Mouse (Mus musculus) adrenal gland, adult (tissue): Measurements from ENCODE around the gene Sema3e.
A peak's percentile ranks its signal among the peaks of the same experiment; 100 is the strongest.

ENCODE experiments used
- DNase-seq, 2 experiments: peaks; one replicate each; pipeline ENCODE4 v3.0.0; 2022 to 2023; ENCODE audit warnings: low spot score in 1 of 2; ENCODE audit not compliant: inconsistent age in 2 of 2

The Sema3e gene

DNA sequence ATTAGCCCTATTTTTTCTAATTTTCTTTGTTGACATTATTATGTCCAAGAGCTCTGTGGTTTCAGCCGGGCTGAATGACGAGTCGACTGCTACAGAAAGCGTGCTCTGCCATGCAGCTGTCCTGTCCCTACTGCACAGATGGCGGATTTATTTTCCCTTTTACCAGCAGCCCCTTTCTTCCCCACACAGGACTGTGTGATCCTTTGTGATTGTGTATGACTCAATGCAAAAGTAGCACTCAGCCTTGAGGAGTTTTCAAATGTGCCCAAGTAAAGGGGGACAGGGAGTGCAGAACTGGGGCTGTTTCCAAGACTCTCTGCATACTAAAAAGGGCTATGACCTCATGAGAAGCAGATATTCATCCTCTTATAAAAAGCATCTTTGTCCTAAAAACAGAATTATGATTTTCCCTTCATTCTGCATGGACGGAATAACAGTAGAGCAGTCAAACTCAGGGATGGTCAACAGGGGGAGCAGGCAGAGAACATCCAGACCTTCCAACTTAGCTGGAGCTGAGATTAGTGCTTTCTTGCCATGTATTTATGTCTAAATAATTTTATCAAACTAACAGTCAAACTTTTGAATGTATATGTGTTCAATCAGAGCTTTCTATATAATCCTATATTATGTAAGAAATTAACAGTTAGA lies 170.2 kb downstream of the Sema3e start:
- DNase-seq, result peak in 1 of 2 experiments; percentile 11

DNA sequence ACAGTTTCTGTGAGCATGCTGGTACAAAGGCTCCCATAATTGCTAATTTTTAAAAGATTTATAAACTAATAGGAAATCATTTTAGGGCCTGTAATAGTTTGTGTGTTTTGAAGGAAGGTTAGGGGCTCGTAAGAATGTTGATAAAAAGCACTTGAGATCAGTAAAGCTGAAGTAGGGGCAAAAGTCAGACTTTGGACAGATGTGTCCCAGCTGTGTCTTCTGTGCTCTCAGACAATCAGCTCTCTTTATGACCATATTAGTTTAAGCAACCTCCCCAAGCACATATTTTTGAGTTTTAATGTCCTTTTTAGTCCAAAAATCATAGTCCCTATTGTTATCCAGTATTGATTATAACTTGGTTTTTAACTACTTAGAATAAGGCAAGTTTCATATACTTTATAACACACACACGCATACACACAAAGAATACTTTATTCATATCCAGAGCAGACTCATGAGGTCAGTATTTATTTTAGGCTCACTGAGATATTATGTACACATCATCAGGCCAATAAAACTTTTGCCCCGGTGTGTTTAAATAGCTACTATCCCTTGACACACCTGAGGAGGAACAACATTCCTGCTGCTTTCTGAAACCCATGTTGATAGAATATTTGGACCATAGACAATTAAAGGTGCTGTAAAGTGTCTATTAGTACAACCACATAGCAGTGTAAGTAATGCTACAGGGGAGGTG lies 173.4 kb downstream of the Sema3e start:
- DNase-seq, result no peak

DNA sequence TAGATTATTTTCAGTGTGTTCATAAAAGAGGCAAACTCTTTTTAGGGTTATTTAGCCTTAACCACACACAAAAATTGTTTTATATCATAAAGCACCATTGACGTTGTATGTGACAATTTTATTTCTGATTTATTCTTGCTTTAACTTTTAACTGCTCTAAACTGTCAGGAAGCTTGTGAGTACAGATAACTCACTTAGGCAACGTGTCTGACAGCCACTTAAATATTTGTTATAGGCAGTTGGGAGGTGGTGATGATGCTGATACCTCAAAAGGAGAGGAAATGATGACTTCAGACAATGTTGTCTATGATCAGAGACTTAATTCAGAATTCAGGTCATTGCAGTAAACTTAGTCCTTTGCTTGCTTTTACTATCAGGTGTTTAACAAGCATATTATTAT lies 181.7 kb downstream of the Sema3e start:
- no peak for DNase-seq

DNA sequence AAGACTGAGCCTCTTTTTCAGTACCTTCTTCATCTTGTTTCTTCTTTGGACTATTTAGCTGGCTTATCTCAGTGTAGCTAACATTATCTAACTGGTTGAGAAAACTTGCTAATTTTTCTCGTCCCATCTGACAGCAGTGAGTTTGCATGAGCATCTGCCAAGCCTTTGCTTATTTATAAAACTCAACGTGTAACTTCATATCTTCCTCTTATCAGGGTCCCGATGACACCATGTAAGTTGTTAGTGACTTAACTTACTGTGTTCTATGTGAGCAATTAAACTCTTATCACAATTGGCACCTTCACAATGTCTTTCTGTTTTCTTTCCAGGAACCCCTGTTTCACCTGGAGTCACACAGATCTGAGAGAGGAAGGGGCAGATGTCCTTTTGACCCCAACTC lies 184.9 kb downstream of the Sema3e start:
- DNase-seq, result no peak

DNA sequence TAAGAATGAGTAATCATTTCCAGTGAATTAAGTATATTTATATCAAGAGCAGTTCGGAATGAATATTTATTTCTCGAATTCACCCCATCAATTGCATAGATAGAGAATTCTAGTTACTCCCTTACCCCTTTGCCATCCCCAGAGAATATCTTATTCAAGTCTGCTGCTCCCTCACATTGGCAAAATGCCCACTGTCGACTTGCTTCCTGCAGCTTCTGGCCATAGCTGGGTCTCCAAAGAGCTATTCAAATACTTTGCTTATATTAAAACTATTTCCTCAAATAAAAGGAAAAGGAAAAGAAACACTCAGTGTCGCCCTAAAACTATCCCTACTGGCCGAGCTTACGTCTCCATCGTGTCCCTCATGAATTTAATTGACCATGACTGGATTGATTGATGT lies 191.1 kb downstream of the Sema3e start:
- no peak for DNase-seq

DNA sequence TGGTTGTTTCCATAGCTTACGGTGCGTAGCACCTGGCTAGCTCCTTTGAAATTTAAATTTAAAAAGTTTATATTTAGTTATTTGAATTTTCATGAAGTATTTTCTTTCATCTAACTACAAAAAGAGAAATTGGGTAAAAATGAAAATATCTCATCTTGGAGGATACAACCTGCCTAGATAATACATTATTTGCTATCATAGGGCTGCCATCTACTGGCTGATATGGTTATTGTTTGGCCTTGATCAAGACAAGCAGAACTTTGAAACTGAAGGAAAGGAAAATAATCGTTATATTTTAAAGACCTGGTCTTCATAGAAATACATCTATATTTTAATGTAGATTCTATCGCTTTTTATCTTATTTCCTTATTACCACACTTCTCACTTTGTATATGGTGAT lies 193.6 kb downstream of the Sema3e start:
- peak in 1 of 2 experiments; percentile 34 for DNase-seq

DNA sequence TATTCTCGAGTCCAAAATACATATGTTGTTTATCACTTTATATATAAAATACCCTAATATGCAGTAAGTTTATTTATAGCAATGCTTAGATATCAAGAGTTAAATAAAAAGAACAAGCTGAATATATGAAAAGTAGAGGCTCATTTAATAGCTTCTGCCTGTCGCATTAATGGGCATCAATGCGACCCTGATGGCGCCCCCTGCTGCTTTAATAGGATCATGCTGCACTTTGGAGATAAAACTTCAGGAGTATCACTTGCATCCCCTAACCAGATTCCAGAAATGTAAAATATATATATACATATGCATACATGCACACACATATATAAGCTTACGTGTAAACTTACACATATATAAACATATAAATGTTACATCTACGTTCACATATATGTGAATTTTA lies 199.4 kb downstream of the Sema3e start:
- no peak for DNase-seq

DNA sequence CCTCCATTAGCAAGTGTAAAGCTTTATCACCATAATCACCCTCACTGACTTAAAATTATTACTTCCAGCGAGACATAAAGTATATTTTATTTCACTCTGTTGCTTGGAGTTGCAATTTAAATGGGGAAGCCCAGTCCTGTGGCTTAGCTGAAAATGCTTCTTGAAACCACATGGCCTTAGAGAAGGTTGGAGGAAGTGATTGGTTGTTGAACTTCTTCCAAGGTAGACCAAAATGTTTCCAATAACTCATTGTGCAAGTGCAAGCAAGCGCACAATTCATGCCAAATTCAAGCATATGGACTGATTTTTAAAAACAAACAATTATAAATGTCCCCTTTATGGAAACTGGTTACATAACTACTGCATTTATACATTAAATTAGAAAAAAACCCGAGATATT lies 206.0 kb downstream of the Sema3e start:
- DNase-seq, result no peak

DNA sequence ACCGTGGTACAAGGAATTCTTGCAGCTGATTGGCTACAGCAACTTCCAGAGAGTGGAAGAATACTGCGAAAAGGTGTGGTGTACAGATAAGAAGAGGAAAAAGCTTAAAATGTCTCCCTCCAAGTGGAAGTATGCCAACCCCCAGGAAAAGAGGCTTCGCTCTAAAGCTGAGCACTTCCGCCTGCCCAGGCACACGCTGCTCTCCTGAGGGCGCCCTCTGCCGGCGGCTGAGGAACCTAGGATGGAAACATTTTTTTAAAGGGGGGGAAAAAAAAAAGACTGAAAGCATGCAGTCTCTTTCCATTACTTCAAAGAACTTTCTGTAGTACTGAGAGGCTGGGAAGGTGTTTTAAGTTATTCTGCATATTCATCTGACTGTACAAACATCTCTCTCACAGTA lies 227.5 kb downstream of the Sema3e start:
- DNase-seq, result peak in 1 of 2 experiments; percentile 35

DNA sequence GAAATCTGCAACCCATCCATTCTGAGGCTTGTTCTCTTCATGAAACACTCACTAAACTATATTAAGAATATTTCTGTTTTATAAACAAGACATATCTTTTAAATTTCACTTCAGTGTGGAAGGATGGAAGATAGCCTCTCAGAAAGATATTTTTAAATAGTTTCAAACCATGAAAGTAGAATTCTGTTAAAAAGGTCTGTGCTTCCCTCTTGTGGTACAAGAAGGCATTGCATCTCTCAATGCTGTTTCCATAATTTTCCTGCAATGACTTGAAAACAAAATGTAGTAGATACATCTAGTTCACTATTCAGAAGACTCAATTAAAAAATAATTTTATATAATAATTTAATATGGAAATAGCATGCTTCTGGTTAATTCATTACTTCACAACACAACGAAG lies 228.3 kb downstream of the Sema3e start:
- peak in 1 of 2 experiments; percentile 49 for DNase-seq

DNA sequence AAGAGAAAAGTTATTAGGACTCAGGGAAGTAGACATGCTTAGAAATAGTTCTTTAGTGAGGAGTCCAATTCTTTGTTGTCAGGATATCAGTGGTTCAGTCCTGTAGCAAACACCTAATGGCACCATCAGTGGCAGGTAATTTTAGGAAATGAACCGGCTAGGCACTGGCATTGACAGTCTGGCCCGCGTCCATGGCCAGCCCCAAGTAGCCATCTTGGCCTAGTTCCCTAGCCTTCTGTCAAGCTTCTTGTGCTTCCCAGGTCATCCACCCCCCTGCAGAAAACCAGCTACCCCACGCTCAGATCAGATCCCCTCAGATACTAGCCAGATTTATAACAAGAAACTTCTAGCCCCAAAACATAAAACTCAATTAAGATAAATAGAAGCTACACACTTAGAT lies 235.1 kb downstream of the Sema3e start:
- no peak for DNase-seq

DNA sequence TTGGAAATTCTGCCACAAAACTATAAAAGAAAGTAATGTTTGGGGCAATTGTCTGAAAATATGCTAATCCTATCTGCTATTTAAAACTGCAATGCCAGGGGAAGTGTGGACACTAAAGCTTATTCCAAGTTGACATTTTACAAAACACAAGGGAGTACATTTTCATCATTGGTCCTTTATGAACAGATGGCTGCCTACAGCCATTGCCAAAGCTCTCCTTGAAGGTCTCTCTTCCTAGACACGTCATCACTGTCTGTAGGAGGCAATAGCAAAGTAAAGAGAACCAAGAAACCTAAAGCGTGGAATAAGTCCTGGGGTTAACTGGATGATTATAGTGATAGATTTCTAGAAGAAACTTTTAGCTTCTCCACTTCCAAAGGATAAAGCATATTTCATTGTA lies 242.3 kb downstream of the Sema3e start:
- DNase-seq, result no peak
